In genomic region chr11:22494941-22495340, GRCm38 (mm10) we compare ENCODE assay signal across 35 mouse cellular contexts.
"Had no signal": no experiment of that assay in that cellular context is flagged by ENCODE, and none has a peak within 500 bp of the region (broad histone marks: within the 10 kb centered on the region; RNA-seq: fewer than 3 reads in every experiment).

No protein-coding gene starts in this region.

- H3K4me2 ChIP-seq: heart, embryonic 11.5 days; heart, embryonic 12.5 days; heart, embryonic 13.5 days; heart, embryonic 15.5 days; hindbrain, embryonic 12.5 days; hindbrain, embryonic 13.5 days; hindbrain, embryonic 14.5 days; hindbrain, embryonic 15.5 days; intestine, embryonic 15.5 days; kidney, embryonic 15.5 days had no signal

- DNase-seq: heart, postnatal 10 days; heart, postnatal 14 days; heart, postnatal 36 days; heart, postnatal 4 days; kidney, adult 11 months; kidney, adult 18-20 months; kidney, adult 2 months; kidney, adult 8-10 months; kidney, adult 9 months; kidney, postnatal 10 days; kidney, postnatal 14 days; kidney, postnatal 25 days; kidney, postnatal 36 days; kidney, postnatal 4 days; layer of hippocampus, adult 9-11 months; layer of hippocampus, postnatal 36 days had no signal

- H3K27me3 ChIP-seq: heart, embryonic 12.5 days; heart, embryonic 13.5 days; heart, embryonic 15.5 days; hindbrain, embryonic 12.5 days; hindbrain, embryonic 13.5 days; hindbrain, embryonic 15.5 days; intestine, embryonic 15.5 days; kidney, embryonic 15.5 days had no signal

- H3K9me3 ChIP-seq: heart, embryonic 10.5 days; heart, embryonic 12.5 days; heart, embryonic 13.5 days; heart, embryonic 15.5 days; hindbrain, embryonic 10.5 days; hindbrain, embryonic 12.5 days; hindbrain, embryonic 13.5 days; hindbrain, embryonic 15.5 days; intestine, embryonic 15.5 days; kidney, embryonic 15.5 days had no signal

- H3K4me3 ChIP-seq: heart, embryonic 10.5 days; heart, embryonic 12.5 days; heart, embryonic 13.5 days; heart, embryonic 15.5 days; hindbrain, embryonic 10.5 days; hindbrain, embryonic 12.5 days; hindbrain, embryonic 13.5 days; hindbrain, embryonic 15.5 days; intestine, embryonic 15.5 days; kidney, embryonic 15.5 days; layer of hippocampus, adult 2 months had no signal

- H3K9ac ChIP-seq: heart, embryonic 12.5 days; heart, embryonic 13.5 days; heart, embryonic 15.5 days; hindbrain, embryonic 12.5 days; hindbrain, embryonic 13.5 days; hindbrain, embryonic 14.5 days; hindbrain, embryonic 15.5 days; intestine, embryonic 15.5 days; kidney, embryonic 15.5 days had no signal

- H3K4me1 ChIP-seq: heart, embryonic 10.5 days; heart, embryonic 12.5 days; heart, embryonic 13.5 days; heart, embryonic 15.5 days; hindbrain, embryonic 10.5 days; hindbrain, embryonic 12.5 days; hindbrain, embryonic 13.5 days; hindbrain, embryonic 15.5 days; intestine, embryonic 15.5 days; kidney, embryonic 15.5 days had no signal

- ATAC-seq: hindbrain, embryonic 16.5 days; hindbrain, postnatal 0 days; inflammation-experienced regulatory T-cells, adult 6 months; intestine, embryonic 15.5 days; intestine, embryonic 16.5 days; intestine, postnatal 0 days had no signal

- H3K36me3 ChIP-seq: heart, embryonic 10.5 days; heart, embryonic 12.5 days; heart, embryonic 13.5 days; heart, embryonic 15.5 days; hindbrain, embryonic 10.5 days; hindbrain, embryonic 12.5 days; hindbrain, embryonic 13.5 days; hindbrain, embryonic 15.5 days; intestine, embryonic 15.5 days; kidney, embryonic 15.5 days had no signal

- H3K27ac ChIP-seq: heart, embryonic 10.5 days; heart, embryonic 13.5 days; heart, embryonic 15.5 days; hindbrain, embryonic 10.5 days; hindbrain, embryonic 12.5 days; hindbrain, embryonic 13.5 days; hindbrain, embryonic 14.5 days; hindbrain, embryonic 15.5 days; hindbrain, postnatal 0 days; intestine, embryonic 15.5 days; kidney, embryonic 15.5 days; kidney, postnatal 0 days; layer of hippocampus, adult 2 months had no signal
